Mouse (Mus musculus) spleen, postnatal 4 days (tissue): ENCODE measurements around the gene Dlgap1.
A peak's percentile ranks its signal among the peaks of the same experiment; 100 is the strongest.

Experiments
- DNase-seq, 2 experiments: peaks; one replicate each; pipeline ENCODE4 v3.0.0; 2022; ENCODE audit warnings: low spot score in 2 of 2

Gene Dlgap1

GRCm38 (mm10) chr17:70722146-70722545 lies 753.3 kb downstream of the Dlgap1 start:
- DNase-seq, result peak in 1 of 2 experiments; percentile 38

GRCm38 (mm10) chr17:70728719-70729281 lies 759.9 kb downstream of the Dlgap1 start:
- DNase-seq, result peak; percentile 19 to 57

- no peak for DNase-seq
Measured at GRCm38 (mm10) chr17:70734728-70735127, 765.9 kb downstream of the Dlgap1 start.

- peak in 1 of 2 experiments; percentile 53 for DNase-seq
Measured at GRCm38 (mm10) chr17:70735396-70735795, 766.5 kb downstream of the Dlgap1 start.

- DNase-seq, result no peak
Measured at GRCm38 (mm10) chr17:70737424-70737823, 768.6 kb downstream of the Dlgap1 start.

- peak; percentile 57 to 79 for DNase-seq
Measured at GRCm38 (mm10) chr17:70738168-70738854, 769.4 kb downstream of the Dlgap1 start.

GRCm38 (mm10) chr17:70739346-70739745 lies 770.5 kb downstream of the Dlgap1 start:
- DNase-seq, result no peak

GRCm38 (mm10) chr17:70741696-70742095 lies 772.8 kb downstream of the Dlgap1 start:
- DNase-seq, result no peak

- DNase-seq, result no peak
Measured at GRCm38 (mm10) chr17:70744570-70745153, 775.8 kb downstream of the Dlgap1 start.

- DNase-seq, result peak in 1 of 2 experiments; percentile 43
Measured at GRCm38 (mm10) chr17:70745385-70745784, 776.5 kb downstream of the Dlgap1 start.

GRCm38 (mm10) chr17:70746379-70747079 lies 777.7 kb downstream of the Dlgap1 start:
- peak in 1 of 2 experiments; percentile 50 for DNase-seq

- DNase-seq, result peak in 1 of 2 experiments; percentile 49
Measured at GRCm38 (mm10) chr17:70747731-70748475, 779.0 kb downstream of the Dlgap1 start.

- DNase-seq, result peak in 1 of 2 experiments; percentile 49
Measured at GRCm38 (mm10) chr17:70748476-70748830, 779.6 kb downstream of the Dlgap1 start.

GRCm38 (mm10) chr17:70748964-70749650 lies 780.2 kb downstream of the Dlgap1 start:
- DNase-seq, result peak in 1 of 2 experiments; percentile 38

- no peak for DNase-seq
Measured at GRCm38 (mm10) chr17:70750236-70751160, 781.6 kb downstream of the Dlgap1 start.

GRCm38 (mm10) chr17:70751161-70751651 lies 782.3 kb downstream of the Dlgap1 start:
- DNase-seq, result no peak

- DNase-seq, result no peak
Measured at GRCm38 (mm10) chr17:70751676-70752075, 782.8 kb downstream of the Dlgap1 start.

- no peak for DNase-seq
Measured at GRCm38 (mm10) chr17:70753444-70754032, 784.7 kb downstream of the Dlgap1 start.

GRCm38 (mm10) chr17:70754041-70754440 lies 785.2 kb downstream of the Dlgap1 start:
- DNase-seq, result no peak
